Mouse (Mus musculus): ENCODE results near the gene Fance.

DNA sequence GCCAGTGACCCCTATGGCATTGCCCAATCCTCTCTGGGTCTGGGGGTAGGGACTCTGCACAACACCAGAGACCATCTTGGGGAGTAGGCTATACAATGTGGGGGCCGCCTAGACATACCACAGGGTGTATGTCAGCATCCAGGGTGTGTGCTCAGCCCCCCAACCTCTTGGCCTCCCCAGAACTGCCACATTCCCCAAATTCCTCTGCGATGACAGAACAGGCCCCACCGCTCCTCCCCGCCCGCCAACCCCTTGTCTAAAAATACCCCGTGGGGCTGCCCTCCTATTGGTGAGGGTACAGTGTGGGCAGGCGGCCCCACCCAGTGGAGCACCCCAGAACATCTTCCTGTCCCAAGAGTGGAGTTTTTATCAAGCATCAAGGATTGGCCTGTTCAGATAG is 27.3 kb downstream of the Fance start:
- TF ChIP-seq GATA1 (IDR thresholded peaks at IDR 0.05; ENCODE audit: borderline replicate concordance, low read length) (no peak), FLI1 (IDR thresholded peaks at IDR 0.05; ENCODE audit: low read length) (no peak)

All from megakaryocyte, embryonic 14.5 days (primary cell).